Mouse (Mus musculus) E14TG2a.4 (cell line): ENCODE results near the gene Nlrc5.

Experiments used
- CTCF ChIP-seq: conservative IDR thresholded peaks from 2 replicates; pipeline ENCODE4 v1.5.1; 2014; ENCODE audit warnings: low read length
- POU5F1 ChIP-seq: IDR thresholded peaks from 2 replicates; pipeline ENCODE4 v1.6.1; 2014; ENCODE audit warnings: low read length, borderline replicate concordance

DNA sequence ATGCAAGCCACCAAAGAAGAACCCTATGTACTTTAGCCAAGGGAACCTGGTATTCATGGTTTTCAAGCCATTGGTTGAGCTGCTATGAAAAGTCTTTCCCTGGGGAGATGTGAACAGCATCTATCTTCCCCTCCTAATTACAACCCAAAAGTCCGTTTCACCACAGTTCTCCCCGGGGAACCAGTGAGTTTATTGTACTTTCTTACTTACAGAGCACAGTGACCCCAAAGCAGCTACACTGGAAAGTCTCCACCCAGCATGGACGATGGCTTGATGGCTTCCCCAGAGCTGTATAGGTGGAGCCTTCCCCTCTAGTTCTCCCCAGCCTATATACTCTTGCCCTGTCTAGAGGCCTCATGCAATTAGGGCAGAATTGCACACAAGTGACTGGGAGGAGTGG, 1.9 kb upstream of the Nlrc5 start:
- TF ChIP-seq CTCF (no peak), POU5F1 (no peak)
